Mouse (Mus musculus): ENCODE results near the gene Igf1r. TPM values are rescaled to one million over a fixed set of nuclear protein-coding genes. Genes with fewer than 3 reads are reported as not detected.

Gene Igf1r
- polyA plus RNA-seq, 1 experiment from 2014 or later, result 23.2 TPM

DNA sequence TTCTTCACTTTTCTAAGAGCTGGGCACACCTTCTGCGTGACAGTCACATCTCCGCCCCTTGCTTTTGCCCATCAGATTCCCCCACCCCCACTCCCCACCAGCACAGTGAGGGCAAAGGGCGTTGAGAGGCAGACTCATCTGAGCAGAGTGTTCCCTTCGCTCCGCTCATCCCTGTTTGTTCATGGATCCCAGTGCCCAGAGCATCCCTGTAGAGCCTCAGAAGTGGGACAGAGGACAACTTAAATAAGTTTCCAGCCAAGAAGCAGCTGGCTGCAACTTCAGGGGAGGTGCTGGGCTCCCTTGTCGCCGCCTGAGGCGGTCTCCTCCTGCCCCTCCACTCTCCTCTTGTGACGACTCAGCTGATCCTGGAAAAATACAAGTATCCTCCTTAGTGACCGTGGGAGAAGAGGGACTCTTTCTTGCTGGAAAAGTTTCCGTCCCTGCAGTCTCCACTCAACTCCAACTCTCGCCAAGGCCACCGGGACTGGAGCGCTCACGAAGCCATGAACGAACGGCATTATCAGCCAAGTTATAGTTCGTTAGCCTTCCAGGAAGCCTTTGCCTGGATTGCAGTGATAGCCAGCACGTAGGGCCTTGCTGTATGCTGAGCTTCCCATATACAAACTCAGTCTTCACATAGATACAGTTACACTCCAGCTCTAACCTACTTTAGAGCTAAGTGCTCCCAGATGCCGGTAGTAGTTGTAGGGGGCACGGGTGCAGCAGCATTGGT is 162.5 kb downstream of the Igf1r start:
- Histone ChIP-seq H3K36me3 (ENCODE audit: control insufficient read depth, insufficient read depth, low read length) (no peaks in the 10 kb centered on the region), H3K9ac (replicated peaks; ENCODE audit: low read depth, low read length) (no peak overlapping the region), H3K4me2 (replicated peaks; ENCODE audit: low read depth, low read length) (no peak overlapping the region), H3K9me3 (ENCODE audit: control insufficient read depth, low read depth, low read length) (no peaks in the 10 kb centered on the region), H3K27ac (ENCODE audit: low read length) (no peak overlapping the region), H3K27me3 (ENCODE audit: control insufficient read depth, insufficient read depth, low read length) (no peaks in the 10 kb centered on the region), H3K4me1 (ENCODE audit: control insufficient read depth, insufficient read depth, low read length) (peaks cover 4% of the 10 kb centered on the region; the same call in 1 of the 2 replicates), H3K4me3 (ENCODE audit: low read depth, low read length) (no peak overlapping the region)
- whole genome bisulfite sequencing, result 76% methylated on average over 21 of the region's 21 CpGs
- no peak for ATAC-seq (ENCODE audit: insufficient number of reproducible peaks, insufficient read depth, low FRiP score, low read depth)

DNA sequence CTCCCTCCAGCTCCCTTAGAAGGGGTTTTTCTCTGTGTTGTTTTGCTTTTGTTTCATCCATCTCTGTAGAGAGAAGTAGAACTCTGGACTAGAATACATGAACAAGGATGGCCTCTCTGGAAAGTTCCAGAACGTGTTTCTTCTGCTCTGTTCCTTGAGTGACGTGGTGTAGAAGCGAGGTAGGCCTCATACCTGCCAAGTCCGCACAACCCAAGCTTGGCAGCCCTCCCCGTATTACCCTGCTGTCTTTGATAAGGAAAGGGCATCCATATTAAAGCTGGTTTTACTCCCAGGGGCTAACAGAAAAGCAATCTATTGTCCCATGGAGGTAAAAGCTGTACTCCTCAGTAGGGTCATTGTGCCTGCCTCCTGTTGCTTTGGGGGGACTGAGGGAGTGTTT is 164.9 kb downstream of the Igf1r start:
- H3K36me3 ChIP-seq (ENCODE audit: control insufficient read depth, insufficient read depth, low read length), result no peaks in the 10 kb centered on the region
- H3K4me3 ChIP-seq (ENCODE audit: low read depth, low read length), result no peak overlapping the region
- no peak for ATAC-seq (ENCODE audit: insufficient number of reproducible peaks, insufficient read depth, low FRiP score, low read depth)
- WGBS, result 78% methylated on average over 5 of the region's 5 CpGs
- no peaks in the 10 kb centered on the region for H3K27me3 ChIP-seq (ENCODE audit: control insufficient read depth, insufficient read depth, low read length)
- H3K4me1 ChIP-seq (ENCODE audit: control insufficient read depth, insufficient read depth, low read length), result peaks cover 4% of the 10 kb centered on the region; the same call in 1 of the 2 replicates
- no peak overlapping the region for H3K4me2 ChIP-seq (replicated peaks; ENCODE audit: low read depth, low read length)
- H3K27ac ChIP-seq (ENCODE audit: low read length), result no peak overlapping the region
- no peaks in the 10 kb centered on the region for H3K9me3 ChIP-seq (ENCODE audit: control insufficient read depth, low read depth, low read length)
- no peak overlapping the region for H3K9ac ChIP-seq (replicated peaks; ENCODE audit: low read depth, low read length)

DNA sequence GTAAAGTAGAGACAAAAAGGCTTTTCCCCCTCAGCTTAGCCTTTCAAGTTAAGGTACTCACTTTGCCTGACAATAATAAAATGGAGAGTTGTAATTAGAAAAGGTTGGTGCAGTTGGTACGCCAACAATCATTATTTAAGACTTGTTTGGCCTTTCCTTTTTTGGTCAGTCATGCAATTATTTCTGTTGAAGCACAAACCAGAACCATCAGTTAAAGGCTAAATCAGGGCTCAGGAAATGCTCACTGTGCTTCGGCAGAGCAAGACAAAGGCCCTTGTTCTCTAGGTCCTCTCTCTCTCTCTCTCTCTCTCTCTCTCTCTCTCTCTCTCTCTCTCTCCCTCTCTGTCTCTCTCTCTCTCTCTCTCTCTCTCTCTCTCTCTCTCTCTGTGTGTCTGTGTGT is 165.4 kb downstream of the Igf1r start:
- no peak overlapping the region for H3K27ac ChIP-seq (ENCODE audit: low read length)
- peaks cover 4% of the 10 kb centered on the region; the same call in 1 of the 2 replicates for H3K4me1 ChIP-seq (ENCODE audit: control insufficient read depth, insufficient read depth, low read length)
- no peaks in the 10 kb centered on the region for H3K36me3 ChIP-seq (ENCODE audit: control insufficient read depth, insufficient read depth, low read length)
- no peaks in the 10 kb centered on the region for H3K27me3 ChIP-seq (ENCODE audit: control insufficient read depth, insufficient read depth, low read length)
- no peak for ATAC-seq (ENCODE audit: insufficient number of reproducible peaks, insufficient read depth, low FRiP score, low read depth)
- H3K4me2 ChIP-seq (replicated peaks; ENCODE audit: low read depth, low read length), result no peak overlapping the region
- WGBS, result 60% methylated on average over 2 of the region's 2 CpGs
- H3K4me3 ChIP-seq (ENCODE audit: low read depth, low read length), result no peak overlapping the region
- no peak overlapping the region for H3K9ac ChIP-seq (replicated peaks; ENCODE audit: low read depth, low read length)
- H3K9me3 ChIP-seq (ENCODE audit: control insufficient read depth, low read depth, low read length), result no peaks in the 10 kb centered on the region

DNA sequence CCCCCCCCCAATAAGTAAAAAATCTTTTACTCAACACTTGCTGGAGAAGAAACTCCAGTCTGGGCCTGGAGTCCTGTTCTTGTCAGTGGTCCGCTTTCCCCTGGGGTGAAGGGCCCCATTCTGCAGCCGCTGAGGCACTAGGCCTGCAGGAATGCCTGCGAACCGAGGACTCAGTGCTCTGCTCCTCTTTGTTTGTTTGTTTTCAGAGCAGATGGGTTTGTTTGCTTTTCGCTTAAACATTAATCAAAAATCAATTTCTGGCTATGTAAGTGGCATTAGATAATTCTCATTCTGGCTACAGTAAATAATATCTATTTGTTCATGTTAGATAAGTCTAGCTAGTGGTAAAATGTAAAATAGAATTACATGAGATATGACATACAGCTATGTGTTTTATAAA is 167.0 kb downstream of the Igf1r start:
- Histone ChIP-seq H3K27ac (ENCODE audit: low read length) (no peak overlapping the region), H3K4me3 (ENCODE audit: low read depth, low read length) (no peak overlapping the region), H3K4me1 (ENCODE audit: control insufficient read depth, insufficient read depth, low read length) (peaks cover 4% of the 10 kb centered on the region; the same call in 1 of the 2 replicates), H3K9me3 (ENCODE audit: control insufficient read depth, low read depth, low read length) (no peaks in the 10 kb centered on the region), H3K4me2 (replicated peaks; ENCODE audit: low read depth, low read length) (no peak overlapping the region), H3K36me3 (ENCODE audit: control insufficient read depth, insufficient read depth, low read length) (no peaks in the 10 kb centered on the region), H3K9ac (replicated peaks; ENCODE audit: low read depth, low read length) (no peak overlapping the region), H3K27me3 (ENCODE audit: control insufficient read depth, insufficient read depth, low read length) (no peaks in the 10 kb centered on the region)
- no peak for ATAC-seq (ENCODE audit: insufficient number of reproducible peaks, insufficient read depth, low FRiP score, low read depth)
- 50% methylated on average over 5 of the region's 5 CpGs for WGBS

DNA sequence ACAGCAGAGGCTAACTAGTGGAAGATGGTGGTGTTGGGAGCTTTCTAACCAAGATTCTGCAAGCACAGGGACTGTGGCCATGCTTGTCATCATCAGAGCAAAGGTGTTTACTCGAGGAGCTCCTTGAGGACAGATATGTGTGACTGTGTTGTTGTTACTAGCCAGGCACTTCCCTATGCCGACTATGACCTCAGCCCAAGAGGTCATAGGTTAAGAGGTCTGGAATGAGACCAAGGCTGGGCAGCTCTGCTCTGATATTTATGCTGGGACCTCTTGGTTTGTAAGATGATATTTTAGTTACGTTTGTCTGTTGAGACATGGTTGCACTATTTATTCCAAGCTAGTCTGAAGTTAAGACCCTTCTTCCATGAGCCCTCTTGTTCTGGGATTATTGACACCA is 169.8 kb downstream of the Igf1r start:
- Histone ChIP-seq H3K4me2 (replicated peaks; ENCODE audit: low read depth, low read length) (no peak overlapping the region), H3K9me3 (ENCODE audit: control insufficient read depth, low read depth, low read length) (no peaks in the 10 kb centered on the region), H3K9ac (replicated peaks; ENCODE audit: low read depth, low read length) (no peak overlapping the region), H3K36me3 (ENCODE audit: control insufficient read depth, insufficient read depth, low read length) (no peaks in the 10 kb centered on the region), H3K27ac (ENCODE audit: low read length) (no peak overlapping the region), H3K27me3 (ENCODE audit: control insufficient read depth, insufficient read depth, low read length) (no peaks in the 10 kb centered on the region), H3K4me1 (ENCODE audit: control insufficient read depth, insufficient read depth, low read length) (peaks cover 4% of the 10 kb centered on the region; the same call in 1 of the 2 replicates), H3K4me3 (ENCODE audit: low read depth, low read length) (no peak overlapping the region)
- no peak for ATAC-seq (ENCODE audit: insufficient number of reproducible peaks, insufficient read depth, low FRiP score, low read depth)
- 30% methylated on average over 3 of the region's 3 CpGs for WGBS

DNA sequence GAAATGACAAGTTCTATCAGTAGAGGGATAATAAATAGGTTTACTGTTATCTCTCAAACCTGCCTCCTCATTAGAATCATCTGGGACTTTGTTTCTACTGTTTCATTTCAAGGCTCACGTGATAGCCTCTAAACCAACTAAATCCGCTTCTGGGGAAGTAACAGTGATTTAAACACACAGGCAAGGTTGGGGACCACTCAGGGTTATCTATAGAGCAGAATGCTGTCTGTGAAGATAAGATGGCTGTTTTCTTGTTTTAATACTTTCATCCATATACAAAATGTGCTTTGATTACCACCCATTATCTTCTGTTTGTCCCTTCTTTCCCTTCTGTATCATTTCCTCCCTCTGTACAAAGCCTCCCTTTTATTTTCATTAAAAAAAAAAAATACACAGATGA is 172.7 kb downstream of the Igf1r start:
- H3K9ac ChIP-seq (replicated peaks; ENCODE audit: low read depth, low read length), result no peak overlapping the region
- no peaks in the 10 kb centered on the region for H3K27me3 ChIP-seq (ENCODE audit: control insufficient read depth, insufficient read depth, low read length)
- no peak for ATAC-seq (ENCODE audit: insufficient number of reproducible peaks, insufficient read depth, low FRiP score, low read depth)
- peaks cover 9% of the 10 kb centered on the region; the same call in 1 of the 2 replicates for H3K4me1 ChIP-seq (ENCODE audit: control insufficient read depth, insufficient read depth, low read length)
- H3K4me2 ChIP-seq (replicated peaks; ENCODE audit: low read depth, low read length), result no peak overlapping the region
- no peaks in the 10 kb centered on the region for H3K9me3 ChIP-seq (ENCODE audit: control insufficient read depth, low read depth, low read length)
- H3K4me3 ChIP-seq (ENCODE audit: low read depth, low read length), result no peak overlapping the region
- no peaks in the 10 kb centered on the region for H3K36me3 ChIP-seq (ENCODE audit: control insufficient read depth, insufficient read depth, low read length)
- H3K27ac ChIP-seq (ENCODE audit: low read length), result no peak overlapping the region
- WGBS, result 56% methylated on average over 2 of the region's 2 CpGs

DNA sequence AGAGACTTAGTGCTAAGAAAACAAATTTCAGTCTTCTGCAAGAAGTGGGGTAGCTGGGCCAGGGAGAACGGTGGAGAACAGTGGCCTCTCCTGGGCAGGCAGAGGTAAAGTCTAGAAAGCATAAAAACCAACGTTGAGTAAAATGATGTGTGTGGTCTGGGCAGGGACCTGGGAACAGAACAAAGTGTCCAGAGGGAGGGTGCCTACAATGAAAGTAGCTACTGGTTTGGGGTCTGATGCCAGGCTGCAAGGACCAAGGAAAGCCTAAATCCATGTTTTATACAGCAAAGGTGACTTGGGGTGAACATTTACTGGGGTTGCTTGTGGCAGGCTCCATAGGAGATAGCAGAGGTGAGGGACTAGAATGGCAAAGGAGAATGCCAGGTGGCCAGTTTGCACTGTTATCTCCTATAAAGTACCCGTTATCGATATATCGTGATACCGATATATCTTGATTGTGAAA is 175.2 kb downstream of the Igf1r start:
- peak; percentile 33; the same call in 1 of the 2 replicates for ATAC-seq (ENCODE audit: insufficient number of reproducible peaks, insufficient read depth, low FRiP score, low read depth)

DNA sequence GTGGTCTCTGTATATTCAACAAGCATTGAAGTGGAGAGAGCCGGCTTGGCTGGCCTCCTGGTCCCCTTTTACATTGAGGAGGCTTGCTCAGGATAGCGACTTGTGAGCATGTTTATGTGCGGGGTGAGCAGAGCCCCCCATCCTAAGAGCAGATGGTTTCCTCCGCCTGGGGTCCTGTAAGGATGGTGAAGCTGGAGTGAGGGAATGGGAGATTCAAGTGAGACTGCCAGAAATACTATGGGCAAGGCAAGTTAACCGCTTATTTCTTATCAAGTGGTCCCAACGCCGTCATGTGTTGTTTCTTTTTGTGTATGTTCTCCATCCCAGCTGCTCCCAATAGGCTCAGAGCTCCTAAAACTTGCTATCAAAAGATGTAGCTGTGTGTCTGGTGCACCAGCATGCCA is 175.6 kb downstream of the Igf1r start:
- Histone ChIP-seq H3K9ac (replicated peaks; ENCODE audit: low read depth, low read length) (no peak overlapping the region; the same call in 1 of the 2 replicates), H3K9me3 (ENCODE audit: control insufficient read depth, low read depth, low read length) (no peaks in the 10 kb centered on the region), H3K4me1 (ENCODE audit: control insufficient read depth, insufficient read depth, low read length) (peaks cover 11% of the 10 kb centered on the region; the same call in 1 of the 2 replicates), H3K36me3 (ENCODE audit: control insufficient read depth, insufficient read depth, low read length) (no peaks in the 10 kb centered on the region), H3K4me3 (ENCODE audit: low read depth, low read length) (peak overlapping the region; percentile 53), H3K27me3 (ENCODE audit: control insufficient read depth, insufficient read depth, low read length) (no peaks in the 10 kb centered on the region), H3K27ac (ENCODE audit: low read length) (0 out of 2 replicates have a peak overlapping the region, but pooled peaks have one; percentile 15), H3K4me2 (replicated peaks; ENCODE audit: low read depth, low read length) (peak overlapping the region; percentile 84)
- no peak for ATAC-seq (ENCODE audit: insufficient number of reproducible peaks, insufficient read depth, low FRiP score, low read depth)
- 13% methylated on average over 7 of the region's 7 CpGs for WGBS

More for the DNA sequence above, 175.2 kb downstream of the Igf1r start:
- WGBS, result 27% methylated on average over 6 of the region's 6 CpGs
- Histone ChIP-seq H3K27ac (ENCODE audit: low read length) (0 out of 2 replicates have a peak overlapping the region, but pooled peaks have one; percentile 15), H3K27me3 (ENCODE audit: control insufficient read depth, insufficient read depth, low read length) (no peaks in the 10 kb centered on the region), H3K9me3 (ENCODE audit: control insufficient read depth, low read depth, low read length) (no peaks in the 10 kb centered on the region), H3K36me3 (ENCODE audit: control insufficient read depth, insufficient read depth, low read length) (no peaks in the 10 kb centered on the region), H3K4me1 (ENCODE audit: control insufficient read depth, insufficient read depth, low read length) (peaks cover 9% of the 10 kb centered on the region; the same call in 1 of the 2 replicates), H3K4me3 (ENCODE audit: low read depth, low read length) (no peak overlapping the region), H3K4me2 (replicated peaks; ENCODE audit: low read depth, low read length) (peak overlapping the region; percentile 84), H3K9ac (replicated peaks; ENCODE audit: low read depth, low read length) (no peak overlapping the region)

Measured in stomach, embryonic 14.5 days (tissue).